Mouse (Mus musculus) myocyte (in vitro differentiated cells): ENCODE results near the gene Gpr152.
A peak's percentile ranks its signal among the peaks of the same experiment; 100 is the strongest.

Experiments used
- CEBPB ChIP-seq: IDR thresholded peaks from 2 replicates; pipeline ENCODE4 v1.6.1; 2011; ENCODE audit warnings: mild to moderate bottlenecking, moderate library complexity; ENCODE audit not compliant: poor library complexity, insufficient read depth, severe bottlenecking
- E2F4 ChIP-seq: IDR thresholded peaks from one replicate; pipeline ENCODE4 v1.6.1; 2011; ENCODE audit warnings: mild to moderate bottlenecking, control low read depth, moderate library complexity; ENCODE audit not compliant: insufficient read depth
- MAX ChIP-seq: IDR thresholded peaks from one replicate; pipeline ENCODE4 v1.6.1; 2011; ENCODE audit warnings: low read depth, mild to moderate bottlenecking, control low read depth
- MYOD1 ChIP-seq, 3 experiments: IDR thresholded peaks; one replicate each; pipeline ENCODE4 v1.6.1; 2011; ENCODE audit warnings: control low read depth in 2 of 3, low read depth in 2 of 3, mild to moderate bottlenecking in 2 of 3, moderate library complexity in 1 of 3; ENCODE audit not compliant: insufficient read length in 2 of 3, control insufficient read depth in 1 of 3
- POLR2A ChIP-seq: IDR thresholded peaks from one replicate; pipeline ENCODE4 v1.6.1; 2011; ENCODE audit warnings: low read depth, mild to moderate bottlenecking, control low read depth, moderate library complexity; ENCODE audit not compliant: insufficient read length
- TCF3 ChIP-seq: IDR thresholded peaks from one replicate; pipeline ENCODE4 v1.6.1; 2011; ENCODE audit warnings: low read depth, control low read depth; ENCODE audit not compliant: insufficient read length
- USF1 ChIP-seq: IDR thresholded peaks from one replicate; pipeline ENCODE4 v1.6.1; 2011; ENCODE audit warnings: low read depth, mild to moderate bottlenecking, control low read depth, moderate library complexity

GRCm38 (mm10) chr19:4125741-4126696, 13.6 kb upstream of the Gpr152 start, which contains the start of gene Aip:
- TF ChIP-seq MAX (no peak), MYOD1 (IDR thresholded peaks at IDR 0.05; ENCODE audit: control insufficient read depth in 1 of 3, insufficient read length in 2 of 3, low read depth in 2 of 3) (no peak), USF1 (peak; percentile 95), POLR2A (peak; percentile 71), CEBPB (no peak), E2F4 (peak; percentile 24), TCF3 (no peak)
